Mouse (Mus musculus) forelimb bud, embryonic 11.5 days (tissue): Measurements from ENCODE around the gene Gm20388.
A peak's percentile ranks its signal among the peaks of the same experiment; 100 is the strongest.

Source experiments
- DNase-seq: peaks from one replicate; pipeline ENCODE4 v3.0.0-alpha.2; 2012; ENCODE audit warnings: low read depth, low spot score

The Gm20388 gene

GRCm38 (mm10) chr8:120042542-120043312 lies 132.1 kb downstream of the Gm20388 start:
- DNase-seq = no peak

GRCm38 (mm10) chr8:120044907-120045306 lies 134.3 kb downstream of the Gm20388 start:
- no peak for DNase-seq

- peak; percentile 40 for DNase-seq
Measured at GRCm38 (mm10) chr8:120045471-120045870, 134.8 kb downstream of the Gm20388 start.

- DNase-seq = peak; percentile 20
Measured at GRCm38 (mm10) chr8:120046258-120047020, 135.8 kb downstream of the Gm20388 start.

GRCm38 (mm10) chr8:120049949-120050348 lies 139.3 kb downstream of the Gm20388 start:
- peak; percentile 14 for DNase-seq

GRCm38 (mm10) chr8:120050376-120050775 lies 139.7 kb downstream of the Gm20388 start:
- DNase-seq = no peak

- no peak for DNase-seq
Measured at GRCm38 (mm10) chr8:120051006-120051405, 140.4 kb downstream of the Gm20388 start.

- DNase-seq = no peak
Measured at GRCm38 (mm10) chr8:120051908-120052307, 141.3 kb downstream of the Gm20388 start.

- no peak for DNase-seq
Measured at GRCm38 (mm10) chr8:120052318-120052717, 141.7 kb downstream of the Gm20388 start.

- no peak for DNase-seq
Measured at GRCm38 (mm10) chr8:120054833-120055232, 144.2 kb downstream of the Gm20388 start.

GRCm38 (mm10) chr8:120057078-120057477 lies 146.4 kb downstream of the Gm20388 start:
- DNase-seq = no peak

- DNase-seq = no peak
Measured at GRCm38 (mm10) chr8:120062742-120063141, 152.1 kb downstream of the Gm20388 start.

GRCm38 (mm10) chr8:120063326-120063725 lies 152.7 kb downstream of the Gm20388 start:
- DNase-seq = no peak

- DNase-seq = no peak
Measured at GRCm38 (mm10) chr8:120065611-120066010, 155.0 kb downstream of the Gm20388 start.

GRCm38 (mm10) chr8:120066226-120066625 lies 155.6 kb downstream of the Gm20388 start:
- no peak for DNase-seq

GRCm38 (mm10) chr8:120067936-120068668 lies 157.5 kb downstream of the Gm20388 start:
- DNase-seq = peak; percentile 46

- peak; percentile 85 for DNase-seq
Measured at GRCm38 (mm10) chr8:120071684-120072083, 161.0 kb downstream of the Gm20388 start.

- no peak for DNase-seq
Measured at GRCm38 (mm10) chr8:120072259-120072658, 161.6 kb downstream of the Gm20388 start.

- DNase-seq = no peak
Measured at GRCm38 (mm10) chr8:120072827-120073226, 162.2 kb downstream of the Gm20388 start.

GRCm38 (mm10) chr8:120074516-120074915 lies 163.9 kb downstream of the Gm20388 start:
- no peak for DNase-seq

- DNase-seq = no peak
Measured at GRCm38 (mm10) chr8:120075347-120075746, 164.7 kb downstream of the Gm20388 start.

- peak; percentile 67 for DNase-seq
Measured at GRCm38 (mm10) chr8:120078080-120078479, 167.4 kb downstream of the Gm20388 start.
